Mouse (Mus musculus) heart, adult 2 months (tissue): ENCODE results near the gene Mgmt.

ENCODE experiments used
- CTCF ChIP-seq: fragments of 200-600 bp; IDR thresholded peaks from 2 replicates; pipeline ENCODE4 v1.8.1; 2022; ENCODE audit warnings: antibody characterized with exemption, mild to moderate bottlenecking, moderate library complexity
- EP300 ChIP-seq: fragments of 200-500 bp; IDR thresholded peaks from 2 replicates; pipeline ENCODE4 v1.6.1; 2011; ENCODE audit warnings: low read depth, low read length, control low read depth; ENCODE audit not compliant: insufficient read depth
- POLR2A ChIP-seq: fragments of 200-500 bp; IDR thresholded peaks from 2 replicates; pipeline ENCODE4 v1.6.1; 2011; ENCODE audit warnings: mild to moderate bottlenecking, low read depth, low read length, control low read depth; ENCODE audit not compliant: insufficient read depth

DNA sequence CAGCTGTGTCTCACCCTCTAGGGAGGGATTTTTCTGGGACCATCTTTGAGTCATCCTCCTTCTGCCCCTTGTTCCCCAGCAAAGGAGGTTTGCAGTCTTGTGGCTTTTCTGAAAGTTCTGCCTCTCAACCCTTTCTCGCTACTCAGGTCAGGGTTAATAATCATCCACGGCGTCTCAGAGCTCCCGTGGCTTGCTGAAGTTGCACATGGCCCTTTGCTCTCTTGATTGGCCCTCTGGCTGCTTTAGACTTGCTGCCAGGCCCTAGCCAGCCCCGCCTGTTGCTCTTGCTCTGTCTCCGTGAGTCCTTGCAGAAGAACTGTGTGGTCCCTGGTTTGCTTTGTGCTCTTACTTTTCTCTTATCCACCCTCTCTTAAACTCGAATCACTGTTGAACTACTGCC is 40.4 kb downstream of the Mgmt start:
- TF ChIP-seq POLR2A: no peak
- no peak for TF ChIP-seq CTCF
- no peak for TF ChIP-seq EP300
